ENCODE assay signal across 16 mouse cellular contexts in the genomic region with DNA sequence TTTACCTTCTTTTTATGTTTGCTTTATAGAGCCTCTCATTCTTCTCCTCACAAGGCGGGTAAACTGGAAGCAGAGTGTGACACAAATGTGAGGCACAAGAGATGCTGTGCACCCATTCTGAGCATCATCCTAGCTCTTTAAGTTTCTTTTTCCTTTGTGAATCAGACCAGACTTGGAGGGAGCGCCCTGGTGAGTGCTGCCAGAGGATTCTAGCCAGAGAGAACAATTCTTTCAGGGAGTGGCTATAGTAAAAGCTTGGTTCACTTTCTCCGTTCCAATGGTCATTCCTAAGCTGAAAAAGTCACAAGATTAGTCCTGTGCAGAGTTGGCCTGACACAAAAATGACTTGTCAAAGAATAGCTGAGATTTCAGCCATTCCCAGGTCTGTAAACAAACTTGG. TPM values are rescaled to one million over a fixed set of nuclear protein-coding genes. Genes with fewer than 3 reads are reported as not detected.
DNase-seq lines count a peak whose midpoint lies in the region; ATAC-seq and TF ChIP-seq lines count a peak whose summit lies in the region.
"Had no signal": no experiment of that assay in that cellular context is flagged by ENCODE, and none has a peak within 500 bp of the region (broad histone marks: within the 10 kb centered on the region; RNA-seq: fewer than 3 reads in every experiment).

No protein-coding gene starts in this region.

- no peak for TF ChIP-seq CTCF in embryonic fibroblast, embryonic 13.5 days (IDR thresholded peaks at IDR 0.05; ENCODE audit: borderline replicate concordance, insufficient read depth, low read length)

- intact Hi-C loops in gastrocnemius, postnatal 14 days (cut with DNase I; ENCODE audit: low total_unique reads), result no loop called here
- intact Hi-C loops in heart, postnatal 10 days (cut with DNase I), result no loop called here

- H3K4me3 ChIP-seq in embryonic fibroblast, embryonic 13.5 days (ENCODE audit: insufficient read depth, low read length), result no peak overlapping the region
- H3K4me3 ChIP-seq: lung, embryonic 15.5 days; midbrain, embryonic 10.5 days had no signal

- peak; percentile 36 for DNase-seq in kidney, adult 9 months
- no peak for DNase-seq in kidney, postnatal 10 days
- DNase-seq in gastrocnemius, postnatal 14 days, result peak; percentile 44
- peak; percentile 44 to 58 for DNase-seq in heart, postnatal 10 days
- no peak for DNase-seq in thymus, postnatal 0 days (ENCODE audit: low spot score)
- DNase-seq: cerebellum, adult 11-12 months; cerebellum, postnatal 36 days; thymus, postnatal 14 days had no signal

- H3K4me1 ChIP-seq in embryonic fibroblast, embryonic 13.5 days (ENCODE audit: control insufficient read depth, insufficient read depth, low read length), result peaks cover 9% of the 10 kb centered on the region

- no peak for TF ChIP-seq POLR2A in embryonic fibroblast, embryonic 13.5 days (IDR thresholded peaks at IDR 0.05; ENCODE audit: low read depth, low read length)

- ATAC-seq in cerebellum, adult (ENCODE audit: insufficient number of reproducible peaks, low FRiP score, low TSS enrichment), result no peak
- ATAC-seq: inflammation-experienced regulatory T-cells, adult 6 months had no signal

- peak overlapping the region; percentile 32; the same call in 1 of the 2 replicates for H3K27ac ChIP-seq in embryonic fibroblast, embryonic 13.5 days (ENCODE audit: insufficient read depth, low read length)
- H3K27ac ChIP-seq: lung, embryonic 15.5 days; midbrain, embryonic 10.5 days had no signal

RNA-seq across cellular contexts. Expression of gene Ifit2, which starts 6.1 kb away (rescaled TPM):
- polyA plus RNA-seq in embryonic fibroblast, embryonic 13.5 days (2011; ENCODE audit: insufficient read length, low read depth, missing spikeins), result 13.2 and 17.6 TPM in 2 replicates
- total RNA-seq in gastrocnemius, postnatal 14 days (2021), result 1 to 10 TPM; 1.8 to 2.0 TPM
- 1 to 10 TPM; 4.9 to 7.3 TPM for total RNA-seq in heart, postnatal 10 days (2021)
- 17.2 and 17.8 TPM in 2 replicates for polyA plus RNA-seq in thymus, postnatal 0 days (2015; fragmentation: Nextera tagmentation; extraction: Ambion mirVana)

RNA-seq across cellular contexts. Expression of gene Ifit3, which starts 26.7 kb away (rescaled TPM):
- polyA plus RNA-seq in embryonic fibroblast, embryonic 13.5 days (2011; ENCODE audit: insufficient read length, low read depth, missing spikeins), result 11.6 and 15.3 TPM in 2 replicates
- total RNA-seq in gastrocnemius, postnatal 14 days (2021), result under 1 TPM; 0.68 to 0.78 TPM
- 1 to 10 TPM in 1 of 2 experiments, under 1 TPM in 1; 0.89 to 1.4 TPM for total RNA-seq in heart, postnatal 10 days (2021)
- 32.1 and 40.7 TPM in 2 replicates for polyA plus RNA-seq in thymus, postnatal 0 days (2015; fragmentation: Nextera tagmentation; extraction: Ambion mirVana)

RNA-seq across cellular contexts. Expression of gene Lipa, which starts 29.3 kb away (rescaled TPM):
- 66.0 and 68.3 TPM in 2 replicates for polyA plus RNA-seq in embryonic fibroblast, embryonic 13.5 days (2011; ENCODE audit: insufficient read length, low read depth, missing spikeins)
- 10 to 100 TPM; 10.3 to 11.2 TPM for total RNA-seq in gastrocnemius, postnatal 14 days (2021)
- total RNA-seq in heart, postnatal 10 days (2021), result 10 to 100 TPM; 28.6 to 29.1 TPM
- polyA plus RNA-seq in thymus, postnatal 0 days (2015; fragmentation: Nextera tagmentation; extraction: Ambion mirVana), result 146 and 150 TPM in 2 replicates

RNA-seq across cellular contexts. Expression of gene Ifit1bl1, which starts 45.1 kb away (rescaled TPM):
- 0.40 and 0.48 TPM in 2 replicates for polyA plus RNA-seq in embryonic fibroblast, embryonic 13.5 days (2011; ENCODE audit: insufficient read length, low read depth, missing spikeins)
- under 1 TPM; 0.12 to 0.16 TPM for total RNA-seq in gastrocnemius, postnatal 14 days (2021)
- total RNA-seq in heart, postnatal 10 days (2021), result 1 to 10 TPM; 1.1 to 1.3 TPM
- polyA plus RNA-seq in thymus, postnatal 0 days (2015; fragmentation: Nextera tagmentation; extraction: Ambion mirVana), result 1.5 and 2.4 TPM in 2 replicates
- polyA plus RNA-seq: C2C12; embryonic facial prominence, embryonic 11.5 days; midbrain, embryonic 10.5 days; stomach, embryonic 14.5 days had no signal

RNA-seq across cellular contexts. Expression of gene Ifit3b, which starts 51.1 kb away (rescaled TPM):
- polyA plus RNA-seq in embryonic fibroblast, embryonic 13.5 days (2011; ENCODE audit: insufficient read length, low read depth, missing spikeins), result 3.4 and 3.6 TPM in 2 replicates
- under 1 TPM; 0.27 to 0.33 TPM for total RNA-seq in gastrocnemius, postnatal 14 days (2021)
- under 1 TPM; 0.15 to 0.36 TPM for total RNA-seq in heart, postnatal 10 days (2021)
- polyA plus RNA-seq in thymus, postnatal 0 days (2015; fragmentation: Nextera tagmentation; extraction: Ambion mirVana), result 6.6 and 7.7 TPM in 2 replicates
- polyA plus RNA-seq: C2C12; embryonic facial prominence, embryonic 11.5 days; midbrain, embryonic 10.5 days; stomach, embryonic 14.5 days had no signal

Comparison
In these comparisons a context has a peak if more than half of its experiments do, and no peak if none do; other contexts are left out.
1. DNase-seq: peak in kidney, adult 9 months (single experiment), gastrocnemius, postnatal 14 days (single experiment) and heart, postnatal 10 days (2 of 2); none in kidney, postnatal 10 days (single experiment) and thymus, postnatal 0 days (single experiment).